Mouse (Mus musculus): Measurements from ENCODE around the gene Gm20822. TPM values are rescaled to one million over a fixed set of nuclear protein-coding genes. Genes with fewer than 3 reads are reported as not detected.
"Not testable (repeated sequence)": the region's sequence is repeated elsewhere in the genome, so short reads cannot be mapped to it uniquely, and the experiment has no call there.

Gene Gm20822
- not detected for total RNA-seq (2021)

- intact Hi-C loops (cut with DNase I); DNase-seq (ENCODE audit: low spot score in 2 of 2): not testable (repeated sequence)
Measured at GRCm38 (mm10) chrY:15884671-15885070, at the start of gene Gm20822. Gene Gm20822, minus strand, starts transcription at chrY:15884771.

Measured in left cerebral cortex, postnatal 25 days (tissue).